Mouse (Mus musculus) kidney, postnatal 0 days (tissue): Measurements from ENCODE around the gene Runx3. TPM values are rescaled to one million over a fixed set of nuclear protein-coding genes. Genes with fewer than 3 reads are reported as not detected.
"Not testable (repeated sequence)": the region's sequence is repeated elsewhere in the genome, so short reads cannot be mapped to it uniquely, and the experiment has no call there.

ENCODE experiments used
- ATAC-seq: fragments of 200-750 bp; cut with Nextera tagmentation; replicated peaks from 2 replicates; pipeline ENCODE4 v1.8.0; 2017; ENCODE audit warnings: low read depth, moderate number of reproducible peaks, moderate TSS enrichment, moderate library complexity; ENCODE audit not compliant: low FRiP score
- DNase-seq: peaks from one replicate; pipeline ENCODE4 v3.0.0-alpha.2; 2016; ENCODE audit warnings: low spot score
- H3K27ac ChIP-seq: fragments of 300-500 bp; sonication (generic); 2 replicates; pipeline ENCODE4 v1.5.1; 2014; ENCODE audit warnings: mild to moderate bottlenecking
- H3K27me3 ChIP-seq: fragments of 300-500 bp; sonication (generic); 2 replicates; pipeline ENCODE4 v1.6.1; 2014; ENCODE audit warnings: low read length, mixed read lengths; ENCODE audit not compliant: insufficient read depth
- H3K36me3 ChIP-seq: fragments of 300-500 bp; sonication (generic); 2 replicates; pipeline ENCODE4 v1.6.1; 2014; ENCODE audit warnings: low read length, mixed read lengths; ENCODE audit not compliant: insufficient read depth
- H3K4me1 ChIP-seq: fragments of 300-500 bp; sonication (generic); replicated peaks from 2 replicates; pipeline ENCODE4 v1.6.1; 2014; ENCODE audit warnings: antibody characterized with exemption, low read length, mixed read lengths; ENCODE audit not compliant: insufficient read depth
- H3K4me2 ChIP-seq: fragments of 300-500 bp; sonication (generic); 2 replicates; pipeline ENCODE4 v1.6.1; 2014; ENCODE audit warnings: mild to moderate bottlenecking, low read length, moderate library complexity, mixed read lengths
- H3K4me3 ChIP-seq: fragments of 300-500 bp; sonication (generic); replicated peaks from 2 replicates; pipeline ENCODE4 v1.5.1; 2014; ENCODE audit warnings: low read depth, low read length
- H3K9ac ChIP-seq: fragments of 300-500 bp; sonication (generic); 2 replicates; pipeline ENCODE4 v1.6.1; 2014; ENCODE audit warnings: low read depth, low read length
- H3K9me3 ChIP-seq: fragments of 300-500 bp; sonication (generic); replicated peaks from 2 replicates; pipeline ENCODE4 v1.6.1; 2016; ENCODE audit warnings: low read length, inconsistent platforms, mixed read lengths
- CTCF ChIP-seq: IDR thresholded peaks from 2 replicates; pipeline ENCODE4 v1.5.1; 2016; ENCODE audit warnings: antibody characterized with exemption, low read depth, mild to moderate bottlenecking, moderate library complexity
- WGBS: fragments of 180-500 bp; shearing (Covaris S2); extraction: QIAGEN DNeasy Blood & Tissue Kit; methylation state at CpG from one replicate; pipeline ENCODE4 v1.1.7; 2014; 5-methylcytosine and 5-hydroxymethylcytosine counted together
- polyA plus RNA-seq: library from polyadenylated mRNA; unstranded; fragments of >200 nt; fragmentation: Nextera tagmentation; extraction: Ambion mirVana; gene quantifications from 2 replicates; pipeline ENCODE4 v1.2.1, GENCODE M21; 2015

Gene Runx3
- polyA plus RNA-seq, 1 experiment from 2014 or later, result 0.05 TPM

GRCm38 (mm10) chr4:135169501-135169900 lies 49.0 kb downstream of the Runx3 start:
- H3K27ac ChIP-seq, result no peak overlapping the region
- no peaks in the 10 kb centered on the region for H3K36me3 ChIP-seq
- no peaks in the 10 kb centered on the region for H3K9me3 ChIP-seq
- no peak overlapping the region for H3K4me2 ChIP-seq
- H3K4me3 ChIP-seq, result no peak overlapping the region
- peaks cover 18% of the 10 kb centered on the region; the same call in 1 of the 2 replicates for H3K27me3 ChIP-seq
- H3K4me1 ChIP-seq, result peaks cover 4% of the 10 kb centered on the region; the same call in 1 of the 2 replicates
- ATAC-seq (no peak), DNase-seq (no peak)
- 74% methylated on average over 4 of the region's 4 CpGs for WGBS
- no peak for TF ChIP-seq CTCF
- no peak overlapping the region for H3K9ac ChIP-seq

- H3K27me3 ChIP-seq, result peaks cover 18% of the 10 kb centered on the region
- H3K36me3 ChIP-seq, result no peaks in the 10 kb centered on the region
- H3K4me3 ChIP-seq, result no peak overlapping the region
- ATAC-seq (no peak), DNase-seq (no peak)
- no peaks in the 10 kb centered on the region for H3K9me3 ChIP-seq
- WGBS, result 53% methylated on average over 12 of the region's 12 CpGs
- H3K4me2 ChIP-seq, result no peak overlapping the region
- H3K9ac ChIP-seq, result no peak overlapping the region
- peaks cover 11% of the 10 kb centered on the region for H3K4me1 ChIP-seq
- no peak for TF ChIP-seq CTCF
- no peak overlapping the region for H3K27ac ChIP-seq
Measured at GRCm38 (mm10) chr4:135171304-135171875, 50.9 kb downstream of the Runx3 start.

DNA sequence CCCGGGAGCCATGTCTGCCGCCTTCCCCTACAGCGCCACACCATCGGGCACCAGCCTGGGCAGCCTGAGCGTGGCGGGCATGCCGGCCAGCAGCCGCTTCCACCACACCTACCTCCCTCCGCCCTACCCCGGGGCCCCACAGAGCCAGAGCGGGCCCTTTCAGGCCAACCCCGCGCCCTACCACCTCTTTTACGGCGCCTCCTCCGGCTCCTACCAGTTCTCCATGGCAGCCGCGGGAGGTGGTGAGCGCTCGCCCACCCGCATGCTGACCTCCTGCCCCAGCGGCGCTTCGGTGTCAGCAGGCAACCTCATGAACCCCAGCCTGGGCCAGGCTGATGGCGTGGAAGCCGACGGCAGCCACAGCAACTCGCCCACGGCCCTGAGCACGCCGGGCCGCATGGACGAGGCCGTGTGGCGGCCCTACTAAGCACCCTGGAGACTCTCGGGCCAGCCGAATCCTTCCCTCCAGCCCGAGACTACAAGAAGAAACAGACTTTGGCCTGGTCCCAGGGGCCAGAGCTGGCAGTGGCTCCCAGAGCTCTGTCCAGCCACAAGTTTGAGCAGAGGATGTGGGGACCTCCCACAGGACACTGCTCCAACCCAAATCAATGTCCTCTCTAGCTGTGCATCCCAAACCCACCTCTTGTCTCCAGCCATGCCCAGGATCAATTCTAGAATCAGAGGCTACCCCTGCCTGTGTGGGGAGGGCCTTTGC lies 55.1 kb downstream of the Runx3 start:
- peak overlapping the region; percentile 10 for H3K4me3 ChIP-seq
- no peak for ATAC-seq
- H3K36me3 ChIP-seq, result no peaks in the 10 kb centered on the region
- peaks cover 4% of the 10 kb centered on the region; the same call in 1 of the 2 replicates for H3K27me3 ChIP-seq
- DNase-seq, result no peak
- 12% methylated on average over 38 of the region's 38 CpGs for WGBS
- no peaks in the 10 kb centered on the region for H3K9me3 ChIP-seq
- H3K4me2 ChIP-seq, result peak overlapping the region; percentile 49
- peaks cover 9% of the 10 kb centered on the region for H3K4me1 ChIP-seq
- no peak for TF ChIP-seq CTCF
- 0 out of 2 replicates have a peak overlapping the region, but pooled peaks have one; percentile 1 for H3K9ac ChIP-seq
- H3K27ac ChIP-seq, result no peak overlapping the region

- ATAC-seq, result no peak
Measured at GRCm38 (mm10) chr4:135177568-135177967, 57.1 kb downstream of the Runx3 start.

GRCm38 (mm10) chr4:135179077-135179481 lies 58.6 kb downstream of the Runx3 start:
- no peak for ATAC-seq
- peak; percentile 52; the same call in 1 of the 2 replicates for TF ChIP-seq CTCF
- H3K27me3 ChIP-seq, result peaks cover 4% of the 10 kb centered on the region; the same call in 1 of the 2 replicates
- no peak overlapping the region for H3K4me3 ChIP-seq
- H3K9ac ChIP-seq, result no peak overlapping the region
- no peaks in the 10 kb centered on the region for H3K36me3 ChIP-seq
- 35% methylated on average over 5 of the region's 5 CpGs for WGBS
- no peak overlapping the region for H3K27ac ChIP-seq
- H3K9me3 ChIP-seq, result no peaks in the 10 kb centered on the region
- no peak for DNase-seq
- H3K4me2 ChIP-seq, result no peak overlapping the region
- H3K4me1 ChIP-seq, result peaks cover 9% of the 10 kb centered on the region

More at GRCm38 (mm10) chr4:135177568-135177967, 57.1 kb downstream of the Runx3 start:
- H3K9ac ChIP-seq, result no peak overlapping the region
- no peak overlapping the region for H3K4me3 ChIP-seq
- DNase-seq, result no peak
- H3K27me3 ChIP-seq, result peaks cover 4% of the 10 kb centered on the region; the same call in 1 of the 2 replicates
- no peaks in the 10 kb centered on the region for H3K9me3 ChIP-seq
- H3K4me2 ChIP-seq, result no peak overlapping the region
- H3K36me3 ChIP-seq, result no peaks in the 10 kb centered on the region
- no peak for TF ChIP-seq CTCF
- no peak overlapping the region for H3K27ac ChIP-seq
- H3K4me1 ChIP-seq, result peaks cover 9% of the 10 kb centered on the region

- Histone ChIP-seq H3K4me3 (no peak overlapping the region), H3K4me2 (no peak overlapping the region), H3K27me3 (no peaks in the 10 kb centered on the region), H3K27ac (no peak overlapping the region), H3K9ac (no peak overlapping the region), H3K36me3 (no peaks in the 10 kb centered on the region), H3K4me1 (no peaks in the 10 kb centered on the region), H3K9me3 (no peaks in the 10 kb centered on the region)
- ATAC-seq (no peak), DNase-seq (no peak)
- WGBS, result 88% methylated on average over 4 of the region's 4 CpGs
- no peak for TF ChIP-seq CTCF
Measured at GRCm38 (mm10) chr4:135181819-135182218, 61.4 kb downstream of the Runx3 start.

DNA sequence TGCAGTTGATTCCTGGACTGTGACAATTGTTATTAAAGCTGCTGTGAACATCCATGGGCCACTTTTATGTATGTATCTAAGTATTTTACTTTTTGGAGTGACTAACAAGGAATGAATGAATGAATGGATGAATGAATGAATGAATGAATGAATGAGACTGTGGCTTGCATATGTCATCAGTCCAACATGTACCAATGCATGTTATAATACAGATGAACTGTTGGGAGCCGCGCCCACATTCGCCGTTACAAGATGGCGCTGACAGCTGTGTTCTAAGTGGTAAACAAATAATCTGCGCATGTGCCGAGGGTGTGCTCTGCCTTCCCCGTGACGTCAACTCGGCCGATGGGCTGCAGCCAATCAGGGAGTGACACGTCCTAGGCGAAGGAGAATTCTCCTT lies 63.8 kb downstream of the Runx3 start:
- not testable (repeated sequence) for H3K9ac ChIP-seq, H3K4me1 ChIP-seq, H3K9me3 ChIP-seq, H3K4me2 ChIP-seq, H3K36me3 ChIP-seq, H3K27me3 ChIP-seq, DNase-seq, ATAC-seq, H3K4me3 ChIP-seq, H3K27ac ChIP-seq
- WGBS, result 98% methylated on average over 6 of the region's 13 CpGs
